Mouse (Mus musculus) cerebellum, adult 9-11 months (tissue): ENCODE measurements at regions not wholly inside any gene's neighbourhood (a gene's known extent, or its start where the extent isn't known, plus 50 kb on each side); places are given as distances from the start of the nearest gene placed in this dataset.

Experiments used
- DNase-seq: peaks from one replicate; pipeline ENCODE4 v3.0.0; 2022

GRCm38 (mm10) chr13:29136231-29136630 lies 182.7 kb upstream of the Sox4 start:
- DNase-seq, result no peak

- DNase-seq, result no peak
Measured at GRCm38 (mm10) chr13:29127499-29127898, 174.0 kb upstream of the Sox4 start.

- no peak for DNase-seq
Measured at GRCm38 (mm10) chr13:29123477-29123876, 170.0 kb upstream of the Sox4 start.

- no peak for DNase-seq
Measured at GRCm38 (mm10) chr13:29121121-29121520, 167.6 kb upstream of the Sox4 start.

- DNase-seq, result no peak
Measured at GRCm38 (mm10) chr13:29119357-29119756, 165.8 kb upstream of the Sox4 start.

GRCm38 (mm10) chr13:29114998-29115495 lies 161.5 kb upstream of the Sox4 start:
- DNase-seq, result peak; percentile 24

- no peak for DNase-seq
Measured at GRCm38 (mm10) chr13:29110127-29110526, 156.6 kb upstream of the Sox4 start.

GRCm38 (mm10) chr13:29109064-29109856 lies 155.7 kb upstream of the Sox4 start:
- DNase-seq, result peak; percentile 7

- DNase-seq, result no peak
Measured at GRCm38 (mm10) chr13:29108214-29108613, 154.7 kb upstream of the Sox4 start.

- DNase-seq, result no peak
Measured at GRCm38 (mm10) chr13:29092166-29092565, 138.7 kb upstream of the Sox4 start.

- DNase-seq, result no peak
Measured at GRCm38 (mm10) chr13:29086854-29087253, 133.3 kb upstream of the Sox4 start.

GRCm38 (mm10) chr13:29081064-29081463 lies 127.6 kb upstream of the Sox4 start:
- no peak for DNase-seq

- DNase-seq, result no peak
Measured at GRCm38 (mm10) chr13:29079841-29080240, 126.3 kb upstream of the Sox4 start.

- no peak for DNase-seq
Measured at GRCm38 (mm10) chr13:29073630-29074029, 120.1 kb upstream of the Sox4 start.

GRCm38 (mm10) chr13:29063924-29064323 lies 110.4 kb upstream of the Sox4 start:
- no peak for DNase-seq

- DNase-seq, result no peak
Measured at GRCm38 (mm10) chr13:29058685-29059084, 105.2 kb upstream of the Sox4 start.

- no peak for DNase-seq
Measured at GRCm38 (mm10) chr13:29049730-29050129, 96.2 kb upstream of the Sox4 start.

GRCm38 (mm10) chr13:29048990-29049576 lies 95.6 kb upstream of the Sox4 start:
- no peak for DNase-seq

GRCm38 (mm10) chr13:29044655-29045054 lies 91.1 kb upstream of the Sox4 start:
- no peak for DNase-seq

GRCm38 (mm10) chr13:29040331-29040730 lies 86.8 kb upstream of the Sox4 start:
- no peak for DNase-seq

- DNase-seq, result no peak
Measured at GRCm38 (mm10) chr13:29034904-29035303, 81.4 kb upstream of the Sox4 start.

- no peak for DNase-seq
Measured at GRCm38 (mm10) chr13:29034444-29034843, 80.9 kb upstream of the Sox4 start.

- no peak for DNase-seq
Measured at GRCm38 (mm10) chr13:29027146-29027545, 73.6 kb upstream of the Sox4 start.

GRCm38 (mm10) chr13:29023486-29023885 lies 70.0 kb upstream of the Sox4 start:
- no peak for DNase-seq
